Mouse (Mus musculus) megakaryocyte, embryonic 14.5 days (primary cell): ENCODE measurements around the gene Gja3.

ENCODE experiments used
- FLI1 ChIP-seq: IDR thresholded peaks from 2 replicates; pipeline ENCODE4 v1.6.1; 2012; ENCODE audit warnings: low read length, inconsistent platforms, mixed read lengths
- GATA1 ChIP-seq: IDR thresholded peaks from 3 replicates; pipeline ENCODE4 v1.6.1; 2012; ENCODE audit warnings: mixed read lengths, low read length, inconsistent platforms, borderline replicate concordance

GRCm38 (mm10) chr14:57057563-57058321 is at the start of gene Gja3:
- TF ChIP-seq GATA1 (no peak), FLI1 (no peak)
